Mouse (Mus musculus) bone marrow, adult 2 months (tissue): ENCODE data around the gene Mtmr4. TPM values are rescaled to one million over a fixed set of nuclear protein-coding genes. Genes with fewer than 3 reads are reported as not detected.

Experiments
- H3K27ac ChIP-seq: fragments of 200-500 bp; 2 replicates; pipeline ENCODE4 v1.5.1; 2012; ENCODE audit warnings: low read depth, mild to moderate bottlenecking, control low read depth, inconsistent platforms, low read length; ENCODE audit not compliant: control insufficient read depth, poor library complexity, insufficient read depth
- H3K4me1 ChIP-seq: fragments of 200-500 bp; 2 replicates; pipeline ENCODE4 v1.6.1; 2011; ENCODE audit warnings: low read length; ENCODE audit not compliant: control insufficient read depth, insufficient read depth
- H3K4me3 ChIP-seq: fragments of 200-500 bp; replicated peaks from 2 replicates; pipeline ENCODE3; 2011; ENCODE audit warnings: mild to moderate bottlenecking, low read depth, low read length, control low read depth; ENCODE audit not compliant: control insufficient read depth
- CTCF ChIP-seq: fragments of 200-500 bp; IDR thresholded peaks from 2 replicates; pipeline ENCODE4 v1.5.1; 2011; ENCODE audit warnings: low read length, control low read depth; ENCODE audit not compliant: control insufficient read depth, insufficient read depth
- POLR2A ChIP-seq: fragments of 200-500 bp; IDR thresholded peaks from 2 replicates; pipeline ENCODE4 v1.6.1; 2011; ENCODE audit warnings: low read depth, mild to moderate bottlenecking, control low read depth, low read length, borderline replicate concordance; ENCODE audit not compliant: control insufficient read depth
- WGBS: fragments of 180-500 bp; shearing (Covaris S2); methylation state at CpG from one replicate; pipeline ENCODE4 v1.1.7; 2018; 5-methylcytosine and 5-hydroxymethylcytosine counted together
- polyA plus RNA-seq: library from polyadenylated mRNA; stranded (reverse); fragments of >200 nt; gene quantifications from 2 replicates; pipeline ENCODE4 v1.2.4, GENCODE M21; 2011; ENCODE audit warnings: low replicate concordance; ENCODE audit not compliant: missing spikeins, insufficient read depth, insufficient read length

Gene Mtmr4
- polyA plus RNA-seq, 1 experiment, result 9.0 TPM

DNA sequence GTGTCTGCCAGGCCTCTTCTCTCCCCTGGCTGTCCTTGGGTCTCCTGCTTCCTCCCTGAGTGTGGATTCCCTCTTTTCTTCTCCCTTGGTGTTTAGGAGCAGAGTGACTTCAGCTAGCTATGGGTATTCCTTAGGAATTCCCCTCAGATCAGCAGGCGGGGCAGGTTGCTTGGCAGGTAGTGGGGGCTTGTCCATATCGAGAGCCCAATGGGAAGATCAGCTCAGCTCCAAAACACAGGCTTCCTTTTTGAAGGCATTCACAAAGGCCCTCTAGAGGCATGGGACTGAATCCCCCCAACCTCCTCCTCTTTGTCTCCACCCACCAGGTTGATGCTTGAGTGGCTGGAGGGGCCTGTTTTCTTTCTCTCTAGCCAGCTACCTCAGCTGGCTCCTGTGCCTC, 4.5 kb downstream of the Mtmr4 start:
- Histone ChIP-seq H3K4me3 (no peak overlapping the region), H3K27ac (no peak overlapping the region), H3K4me1 (peaks cover 6% of the 10 kb centered on the region; the same call in 1 of the 2 replicates)
- WGBS, result 71% methylated on average over 2 of the region's 2 CpGs
- TF ChIP-seq POLR2A (no peak), CTCF (no peak)

DNA sequence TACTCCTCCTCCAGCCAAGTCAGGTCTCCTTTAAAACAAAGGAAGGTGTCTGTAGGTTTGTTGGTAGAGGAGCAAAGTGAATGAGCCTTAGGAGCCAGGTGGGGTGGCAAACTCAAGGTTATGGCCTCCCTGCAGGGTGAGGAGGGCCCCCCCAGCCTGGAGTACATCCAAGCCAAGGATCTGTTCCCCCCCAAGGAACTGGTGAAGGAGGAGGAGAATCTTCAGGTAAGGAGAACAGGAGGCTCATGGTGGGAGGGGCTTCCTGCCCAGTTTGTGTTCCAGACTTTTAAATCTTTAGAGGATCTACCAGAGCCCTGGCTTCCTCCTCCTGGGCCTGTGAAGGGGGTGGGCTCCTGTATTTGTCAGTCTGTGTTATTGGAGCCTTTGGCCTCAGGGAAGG, 5.1 kb downstream of the Mtmr4 start:
- Histone ChIP-seq H3K27ac (no peak overlapping the region), H3K4me3 (no peak overlapping the region), H3K4me1 (peaks cover 6% of the 10 kb centered on the region; the same call in 1 of the 2 replicates)
- TF ChIP-seq POLR2A, result no peak
- TF ChIP-seq CTCF, result no peak

DNA sequence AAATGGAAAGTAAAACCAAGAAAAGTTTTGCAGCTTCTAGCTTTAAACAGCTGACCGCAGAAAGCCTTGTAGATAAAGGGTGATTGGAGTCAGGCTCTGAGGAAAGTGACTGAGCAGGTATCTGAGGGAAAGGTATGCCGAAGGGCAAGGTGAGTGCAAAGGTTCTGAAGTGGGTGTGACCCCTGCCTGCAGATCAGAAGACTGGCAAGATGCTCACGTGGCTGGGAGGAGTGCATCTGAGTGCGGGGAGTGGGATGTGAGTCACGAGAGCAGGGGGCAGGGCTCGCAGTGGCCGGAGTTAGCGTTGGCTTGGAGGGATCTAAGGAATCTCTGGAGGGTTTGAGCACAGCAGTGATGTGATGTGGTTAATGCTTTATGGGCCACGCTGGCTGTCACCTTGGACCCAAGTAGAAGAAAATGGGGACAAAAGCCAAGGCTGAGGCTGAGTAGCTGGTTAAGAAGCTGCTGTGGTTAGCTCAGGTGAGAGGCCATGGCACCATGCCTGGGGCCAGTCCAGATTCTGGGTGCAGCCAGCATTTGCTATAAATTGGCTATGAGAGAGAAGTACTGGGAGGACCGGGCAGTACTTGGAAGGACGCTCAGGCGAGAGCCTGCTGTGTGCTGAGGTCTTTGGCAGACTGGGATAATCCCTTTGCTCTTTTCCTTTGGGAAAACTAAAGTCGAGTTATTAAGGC, 7.6 kb downstream of the Mtmr4 start:
- TF ChIP-seq CTCF, result no peak
- TF ChIP-seq POLR2A, result no peak
- Histone ChIP-seq H3K4me1 (peaks cover 1% of the 10 kb centered on the region; the same call in 1 of the 2 replicates), H3K4me3 (no peak overlapping the region), H3K27ac (no peak overlapping the region)
- WGBS, result 91% methylated on average over 13 of the region's 13 CpGs

DNA sequence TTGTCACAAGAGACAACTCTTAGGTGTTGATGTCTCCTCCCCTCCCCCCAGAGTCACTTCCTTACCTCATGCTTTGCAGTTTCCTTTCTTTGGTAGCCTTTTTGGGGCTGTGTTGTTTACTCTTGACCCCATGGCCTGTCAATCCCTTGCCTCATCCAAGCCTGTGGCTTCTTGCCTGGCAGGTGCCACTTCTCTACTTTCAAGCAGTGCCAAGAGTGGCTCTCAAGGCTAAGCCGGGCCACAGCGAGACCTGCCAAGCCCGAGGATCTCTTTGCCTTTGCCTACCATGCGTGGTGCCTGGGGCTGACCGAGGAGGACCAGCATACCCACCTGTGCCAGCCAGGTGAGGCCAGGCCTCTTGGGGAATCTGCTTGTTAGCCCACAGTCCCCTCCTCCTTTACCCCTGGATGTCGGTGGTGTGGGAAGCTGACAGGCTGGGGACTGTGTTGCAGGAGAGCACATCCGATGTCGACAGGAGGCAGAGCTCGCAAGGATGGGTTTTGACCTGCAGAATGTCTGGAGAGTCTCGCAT, 8.4 kb downstream of the Mtmr4 start:
- 92% methylated on average over 10 of the region's 10 CpGs for WGBS

DNA sequence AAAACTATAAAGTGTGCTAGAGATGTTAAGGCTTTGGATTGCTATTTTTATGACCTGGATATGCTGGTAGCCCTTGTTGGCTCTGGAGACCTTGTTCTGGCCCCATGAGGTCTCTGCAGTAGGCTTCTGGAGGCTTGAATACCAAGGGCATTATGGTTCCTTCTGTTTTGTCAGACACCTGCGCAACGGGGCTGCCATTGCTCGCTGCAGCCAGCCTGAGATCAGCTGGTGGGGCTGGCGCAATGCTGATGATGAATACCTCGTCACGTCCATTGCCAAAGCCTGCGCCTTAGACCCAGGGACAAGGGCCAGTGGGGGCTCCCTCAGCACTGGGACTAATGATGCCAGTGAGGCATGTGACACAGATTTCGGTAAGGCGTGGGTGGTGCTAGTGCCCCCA, 10.3 kb downstream of the Mtmr4 start:
- 88% methylated on average over 9 of the region's 9 CpGs for WGBS
- TF ChIP-seq CTCF (no peak), POLR2A (no peak)

More for the DNA sequence above, 8.4 kb downstream of the Mtmr4 start:
- Histone ChIP-seq H3K27ac (no peak overlapping the region), H3K4me3 (no peak overlapping the region), H3K4me1 (no peaks in the 10 kb centered on the region; the same call in 1 of the 2 replicates)
- TF ChIP-seq POLR2A (no peak), CTCF (no peak)

DNA sequence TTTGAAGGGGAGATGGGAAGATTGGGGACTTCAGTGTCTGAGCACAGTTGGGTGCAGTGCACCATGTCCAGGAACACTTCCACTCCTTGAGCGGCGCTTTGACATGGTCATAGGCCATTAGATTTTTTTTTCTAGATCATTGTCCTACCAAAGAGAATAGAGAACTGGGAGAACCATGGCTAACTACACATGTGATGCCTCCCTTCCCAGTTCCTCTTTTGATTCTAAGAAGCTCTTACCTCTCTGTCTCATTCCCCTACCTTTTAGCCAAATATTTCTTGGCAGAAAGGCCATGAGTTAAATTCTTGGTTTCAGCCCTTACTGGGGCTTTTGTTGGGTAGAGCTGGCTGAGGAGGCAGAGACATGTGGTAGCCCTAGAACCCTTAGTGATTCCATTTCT, 11.6 kb downstream of the Mtmr4 start:
- Histone ChIP-seq H3K27ac (no peak overlapping the region), H3K4me3 (no peak overlapping the region), H3K4me1 (no peaks in the 10 kb centered on the region)
- WGBS, result 88% methylated on average over 2 of the region's 2 CpGs
- TF ChIP-seq CTCF (no peak), POLR2A (no peak)

More for the DNA sequence above, 10.3 kb downstream of the Mtmr4 start:
- no peak overlapping the region for H3K4me3 ChIP-seq
- no peak overlapping the region for H3K27ac ChIP-seq
- no peaks in the 10 kb centered on the region for H3K4me1 ChIP-seq

DNA sequence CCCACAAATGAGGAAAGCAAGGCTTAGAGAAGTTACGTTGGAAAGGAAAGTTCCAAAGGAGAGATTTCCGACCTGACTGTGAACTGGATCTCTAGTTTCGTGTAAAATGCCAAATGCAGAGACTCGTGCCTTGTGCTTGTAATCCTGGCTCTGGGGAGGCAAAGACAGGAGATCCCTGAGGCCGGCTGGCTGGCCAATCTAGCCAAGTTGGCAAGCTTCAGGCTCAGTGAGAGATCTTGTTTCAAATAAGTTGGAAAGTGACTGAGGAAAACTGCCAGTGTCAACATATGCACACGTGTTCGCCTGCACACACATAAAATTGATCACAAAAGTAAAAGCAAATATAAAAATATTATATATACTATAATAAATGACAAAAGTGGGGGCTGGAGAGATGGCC, 17.3 kb downstream of the Mtmr4 start:
- H3K4me3 ChIP-seq, result no peak overlapping the region
- H3K27ac ChIP-seq, result no peak overlapping the region
- 91% methylated on average over 7 of the region's 7 CpGs for WGBS
- no peaks in the 10 kb centered on the region for H3K4me1 ChIP-seq
- TF ChIP-seq POLR2A, result no peak
- TF ChIP-seq CTCF, result no peak

DNA sequence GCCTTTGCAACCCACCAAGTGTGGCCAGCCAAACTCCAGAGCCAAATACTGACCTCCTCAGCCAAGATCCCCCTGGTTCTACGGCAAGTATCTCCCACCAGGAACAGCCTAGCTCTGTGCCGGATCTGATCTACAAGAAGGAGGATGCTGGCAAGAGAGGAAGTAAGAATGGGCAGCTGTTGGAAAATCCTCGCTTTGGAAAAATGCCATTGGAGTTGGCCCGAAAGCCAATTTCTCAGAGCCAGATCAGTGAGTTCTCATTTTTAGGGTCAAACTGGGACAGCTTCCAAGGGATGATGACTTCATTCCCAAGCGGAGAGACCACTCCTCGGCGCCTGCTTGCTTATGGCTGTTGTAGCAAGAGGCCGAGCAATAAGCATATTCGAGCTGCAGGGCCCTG, 19.6 kb downstream of the Mtmr4 start:
- Histone ChIP-seq H3K4me3 (no peak overlapping the region), H3K4me1 (no peaks in the 10 kb centered on the region), H3K27ac (no peak overlapping the region)
- WGBS, result 92% methylated on average over 9 of the region's 9 CpGs
- TF ChIP-seq CTCF (no peak), POLR2A (no peak)
